Mouse (Mus musculus): ENCODE data around the gene Ttll12. TPM values are rescaled to one million over a fixed set of nuclear protein-coding genes. Genes with fewer than 3 reads are reported as not detected.

Ttll12 gene
- total and polyA plus RNA-seq, 3 experiments = 21.9 to 40.0 (median 31.1) TPM

- H3K4me2 ChIP-seq (ENCODE audit: insufficient read depth, low read depth, poor library complexity, severe bottlenecking) = no peak overlapping the region
- peaks cover 23 to 59% of the 10 kb centered on the region in 2 experiments for H3K4me1 ChIP-seq (ENCODE audit: control insufficient read depth in 1 of 2, insufficient read depth in 2 of 2)
- in situ Hi-C loops (cut with MboI; ENCODE audit: low pct_ligation_motif_present, low pct_unique_long_range_greater_than_20kb, low sequenced_read_pairs) (no loop called here), dilution Hi-C loops (cut with MboI; ENCODE audit: extremely low pct_ligation_motif_present, extremely low pct_unique_long_range_greater_than_20kb, low sequenced_read_pairs) (no loop called here)
- H3K9me3 ChIP-seq (replicated peaks; ENCODE audit: low read length) = no peaks in the 10 kb centered on the region
- H3K4me3 ChIP-seq (replicated peaks in 1 of 3; ENCODE audit: low read depth in 2 of 3, low read length in 2 of 3, poor library complexity in 1 of 3) = no peak overlapping the region
- H3K36me3 ChIP-seq (replicated peaks in 1 of 2; ENCODE audit: control insufficient read depth in 1 of 2, insufficient read depth in 1 of 2, low read length in 1 of 2) = peaks cover 0 to 3% of the 10 kb centered on the region in 2 experiments
- no peak for TF ChIP-seq E2F4 (IDR thresholded peaks at IDR 0.05; ENCODE audit: insufficient replicate concordance, low read depth, low read length)
- H3K9ac ChIP-seq (ENCODE audit: insufficient read depth, low read depth) = no peak overlapping the region
- H3K27ac ChIP-seq (ENCODE audit: insufficient read depth, low read depth) = no peak overlapping the region
- DNase-seq (ENCODE audit: extremely low read depth) = no peak
- no peaks in the 10 kb centered on the region for H3K27me3 ChIP-seq (replicated peaks)
- no peaks in the 10 kb centered on the region for H3K79me2 ChIP-seq (replicated peaks; ENCODE audit: control insufficient read depth, extremely low read depth, insufficient read depth, poor library complexity, severe bottlenecking)
Observed at GRCm38 (mm10) chr15:83539905-83540304, 55.1 kb downstream of the Ttll12 start.

GRCm38 (mm10) chr15:83538855-83539254, 56.1 kb downstream of the Ttll12 start:
- H3K9me3 ChIP-seq (replicated peaks; ENCODE audit: low read length) = no peaks in the 10 kb centered on the region
- no peak overlapping the region for H3K4me2 ChIP-seq (ENCODE audit: insufficient read depth, low read depth, poor library complexity, severe bottlenecking)
- H3K27ac ChIP-seq (ENCODE audit: insufficient read depth, low read depth) = no peak overlapping the region
- no peaks in the 10 kb centered on the region for H3K27me3 ChIP-seq (replicated peaks)
- no peaks in the 10 kb centered on the region for H3K79me2 ChIP-seq (replicated peaks; ENCODE audit: control insufficient read depth, extremely low read depth, insufficient read depth, poor library complexity, severe bottlenecking)
- peaks cover 29 to 63% of the 10 kb centered on the region in 2 experiments for H3K4me1 ChIP-seq (ENCODE audit: control insufficient read depth in 1 of 2, insufficient read depth in 2 of 2)
- in situ Hi-C loops (cut with MboI; ENCODE audit: low pct_ligation_motif_present, low pct_unique_long_range_greater_than_20kb, low sequenced_read_pairs) = no loop called here
- H3K9ac ChIP-seq (ENCODE audit: insufficient read depth, low read depth) = no peak overlapping the region
- no peak for DNase-seq (ENCODE audit: extremely low read depth)
- no peak overlapping the region for H3K4me3 ChIP-seq (replicated peaks in 1 of 3; ENCODE audit: low read depth in 2 of 3, low read length in 2 of 3, poor library complexity in 1 of 3)
- no peaks in the 10 kb centered on the region for H3K36me3 ChIP-seq (replicated peaks in 1 of 2; ENCODE audit: control insufficient read depth in 1 of 2, insufficient read depth in 1 of 2, low read length in 1 of 2)
- dilution Hi-C loops (cut with MboI; ENCODE audit: extremely low pct_ligation_motif_present, extremely low pct_unique_long_range_greater_than_20kb, low sequenced_read_pairs) = no loop called here
- no peak for TF ChIP-seq UBTF (IDR thresholded peaks at IDR 0.05; ENCODE audit: low read depth, low read length)
- no peak for TF ChIP-seq MYC (IDR thresholded peaks at IDR 0.05; ENCODE audit: low read depth, low read length)
- no peak for TF ChIP-seq PAX5 (IDR thresholded peaks at IDR 0.05; ENCODE audit: low read length)

GRCm38 (mm10) chr15:83535890-83536231, 59.1 kb downstream of the Ttll12 start:
- no peak overlapping the region for H3K27ac ChIP-seq (ENCODE audit: insufficient read depth, low read depth)
- dilution Hi-C loops (cut with MboI; ENCODE audit: extremely low pct_ligation_motif_present, extremely low pct_unique_long_range_greater_than_20kb, low sequenced_read_pairs) = no loop called here
- H3K79me2 ChIP-seq (replicated peaks; ENCODE audit: control insufficient read depth, extremely low read depth, insufficient read depth, poor library complexity, severe bottlenecking) = no peaks in the 10 kb centered on the region
- no peak for DNase-seq (ENCODE audit: extremely low read depth)
- H3K9ac ChIP-seq (ENCODE audit: insufficient read depth, low read depth) = no peak overlapping the region
- H3K4me1 ChIP-seq (ENCODE audit: control insufficient read depth in 1 of 2, insufficient read depth in 2 of 2) = peaks cover 19 to 42% of the 10 kb centered on the region in 2 experiments
- in situ Hi-C loops (cut with MboI; ENCODE audit: low pct_ligation_motif_present, low pct_unique_long_range_greater_than_20kb, low sequenced_read_pairs) = no loop called here
- TF ChIP-seq TBP (conservative IDR thresholded peaks at IDR 0.05; ENCODE audit: low read depth, low read length) (no peak), POLR2A (IDR thresholded peaks at IDR 0.05; ENCODE audit: low read depth, low read length) (no peak), SIN3A (IDR thresholded peaks at IDR 0.05; ENCODE audit: low read length) (no peak), MAX (IDR thresholded peaks at IDR 0.05; ENCODE audit: low read length) (no peak), ELF1 (IDR thresholded peaks at IDR 0.05; ENCODE audit: low read depth, low read length) (no peak), CHD2 (IDR thresholded peaks at IDR 0.05; ENCODE audit: low read length) (no peak), UBTF (IDR thresholded peaks at IDR 0.05; ENCODE audit: low read depth, low read length) (no peak), NRF1 (IDR thresholded peaks at IDR 0.05; ENCODE audit: low read depth, low read length) (no peak)
- H3K9me3 ChIP-seq (replicated peaks; ENCODE audit: low read length) = peaks cover 5% of the 10 kb centered on the region
- H3K4me2 ChIP-seq (ENCODE audit: insufficient read depth, low read depth, poor library complexity, severe bottlenecking) = 0 out of 2 replicates have a peak overlapping the region, but pooled peaks have one; percentile 39
- no peaks in the 10 kb centered on the region for H3K36me3 ChIP-seq (replicated peaks in 1 of 2; ENCODE audit: control insufficient read depth in 1 of 2, insufficient read depth in 1 of 2, low read length in 1 of 2)
- no peak overlapping the region for H3K4me3 ChIP-seq (replicated peaks in 1 of 3; ENCODE audit: low read depth in 2 of 3, low read length in 2 of 3, poor library complexity in 1 of 3)
- no peaks in the 10 kb centered on the region for H3K27me3 ChIP-seq (replicated peaks)
